Mouse (Mus musculus): ENCODE measurements around the gene Cdk5rap2. TPM values are rescaled to one million over a fixed set of nuclear protein-coding genes. Genes with fewer than 3 reads are reported as not detected.
A peak's percentile ranks its signal among the peaks of the same experiment; 100 is the strongest.

The Cdk5rap2 gene
- total and polyA plus RNA-seq, 2 experiments from 2014 or later, result 5.7 to 12.2 TPM

DNA sequence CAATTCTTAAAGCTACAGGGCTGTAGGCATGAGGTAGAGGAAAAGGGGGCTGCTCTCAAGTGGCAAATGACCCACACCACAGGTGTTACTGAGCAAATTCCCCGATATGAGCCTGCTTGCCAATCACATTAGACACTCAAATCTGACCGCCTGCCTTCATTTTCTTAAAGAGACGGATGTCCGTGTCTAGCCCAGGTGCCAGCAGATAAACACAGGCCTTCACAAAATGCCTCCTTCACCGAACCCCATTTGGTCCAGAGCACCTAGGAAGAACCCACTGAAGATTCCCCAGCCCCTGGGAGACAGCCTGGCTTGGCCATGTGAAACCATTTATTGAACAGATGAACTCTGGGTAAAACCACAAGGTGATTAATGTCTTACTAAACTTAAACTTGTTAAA, 13.5 kb downstream of the Cdk5rap2 start:
- no peaks in the 10 kb centered on the region for H3K9me3 ChIP-seq (ENCODE audit: low read length)
- H3K9ac ChIP-seq (replicated peaks; ENCODE audit: low read length, poor library complexity, severe bottlenecking), result no peak overlapping the region
- WGBS, result 96% methylated on average over 5 of the region's 5 CpGs
- H3K4me1 ChIP-seq (ENCODE audit: insufficient read depth, low read length), result no peaks in the 10 kb centered on the region
- no peaks in the 10 kb centered on the region for H3K27me3 ChIP-seq (ENCODE audit: insufficient read depth, low read length)
- H3K4me2 ChIP-seq (ENCODE audit: low read depth, low read length, poor library complexity, severe bottlenecking), result no peak overlapping the region
- no peak overlapping the region for H3K4me3 ChIP-seq (ENCODE audit: low read depth, low read length)
- TF ChIP-seq CTCF (IDR thresholded peaks at IDR 0.05), result no peak
- H3K27ac ChIP-seq (ENCODE audit: low read depth, low read length), result no peak overlapping the region
- DNase-seq (ENCODE audit: low spot score) (no peak), ATAC-seq (ENCODE audit: low FRiP score) (no peak)
- no peaks in the 10 kb centered on the region for H3K36me3 ChIP-seq (ENCODE audit: insufficient read depth, low read length)

DNA sequence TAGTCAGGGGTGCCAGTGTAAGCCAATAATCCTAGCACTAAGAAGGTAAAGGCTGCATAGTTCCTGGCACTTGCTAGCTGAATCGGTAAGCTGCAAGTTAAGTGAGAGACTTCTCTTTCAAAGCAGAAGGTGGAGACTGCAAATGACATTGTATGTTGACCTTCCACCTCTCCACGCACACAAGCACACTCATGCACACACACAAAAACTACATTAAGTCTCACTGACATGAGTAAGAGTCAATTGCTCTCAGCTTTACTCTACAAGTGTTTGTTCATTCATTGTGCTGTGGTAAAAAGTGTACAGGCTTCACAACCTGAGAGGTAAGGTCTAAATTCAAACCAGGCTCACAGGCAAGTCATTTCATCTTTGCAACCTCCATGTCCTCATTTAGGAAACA, 15.5 kb downstream of the Cdk5rap2 start:
- WGBS, result 88% methylated on average over 2 of the region's 2 CpGs
- Histone ChIP-seq H3K4me1 (ENCODE audit: insufficient read depth, low read length) (no peaks in the 10 kb centered on the region), H3K27ac (ENCODE audit: low read depth, low read length) (no peak overlapping the region), H3K4me2 (ENCODE audit: low read depth, low read length, poor library complexity, severe bottlenecking) (no peak overlapping the region), H3K27me3 (ENCODE audit: insufficient read depth, low read length) (no peaks in the 10 kb centered on the region), H3K4me3 (ENCODE audit: low read depth, low read length) (no peak overlapping the region), H3K36me3 (ENCODE audit: insufficient read depth, low read length) (no peaks in the 10 kb centered on the region), H3K9me3 (ENCODE audit: low read length) (no peaks in the 10 kb centered on the region), H3K9ac (replicated peaks; ENCODE audit: low read length, poor library complexity, severe bottlenecking) (no peak overlapping the region)
- TF ChIP-seq CTCF (IDR thresholded peaks at IDR 0.05), result no peak
- ATAC-seq (ENCODE audit: low FRiP score) (no peak), DNase-seq (ENCODE audit: low spot score) (no peak)

DNA sequence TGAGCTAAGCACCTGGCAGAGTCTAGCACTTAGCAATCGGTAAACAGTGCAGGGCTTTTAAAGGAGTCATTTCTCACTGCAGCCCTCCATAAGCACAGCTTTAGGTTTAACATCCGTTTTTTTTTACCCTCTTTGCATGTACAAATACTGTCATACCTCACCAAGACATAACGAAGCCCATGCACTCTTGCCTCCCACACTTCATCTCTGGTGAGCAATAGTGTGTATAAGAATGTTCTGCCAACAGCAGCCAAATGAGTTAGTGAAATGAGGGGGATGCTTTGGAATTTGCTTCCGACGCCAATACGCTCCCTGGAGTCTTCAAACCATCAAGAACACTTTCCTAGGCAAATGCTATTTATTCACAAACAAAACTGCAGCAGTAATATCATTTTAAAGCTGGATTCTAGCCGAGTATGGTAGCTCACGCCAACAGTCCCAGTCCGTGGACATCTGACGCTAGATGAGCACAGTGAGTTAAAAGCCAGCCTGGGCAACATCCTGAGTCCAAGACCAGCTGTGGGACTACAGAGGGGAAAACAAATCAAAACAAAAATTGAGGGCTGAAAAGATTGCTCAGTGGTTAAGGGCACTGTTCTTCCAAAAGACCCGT, 18.4 kb downstream of the Cdk5rap2 start:
- no peak overlapping the region for H3K27ac ChIP-seq (ENCODE audit: low read depth, low read length)
- no peak for DNase-seq (ENCODE audit: low spot score)
- WGBS, result 93% methylated on average over 11 of the region's 11 CpGs

DNA sequence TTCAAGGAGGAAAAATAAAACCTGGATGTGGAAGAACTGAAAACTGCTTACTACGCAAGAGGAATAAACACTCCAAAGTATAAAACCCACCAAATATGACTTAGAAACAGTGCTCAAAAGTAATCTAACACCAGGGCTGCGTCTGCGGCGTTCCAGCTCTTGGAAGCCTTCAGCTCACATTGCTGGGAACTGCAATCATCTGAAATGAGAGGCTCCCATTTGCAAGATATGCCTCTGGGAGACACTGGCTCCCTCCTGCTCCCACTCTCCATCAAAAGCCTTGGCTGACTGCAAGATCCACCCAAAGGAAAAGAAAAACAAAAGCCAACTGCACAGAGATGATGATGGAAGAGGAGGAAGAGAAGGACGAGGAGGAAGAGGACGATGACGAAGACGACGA, 19.2 kb downstream of the Cdk5rap2 start:
- no peak for DNase-seq (ENCODE audit: low spot score)
- ATAC-seq (ENCODE audit: low FRiP score), result no peak

More for the DNA sequence above, 18.4 kb downstream of the Cdk5rap2 start:
- no peaks in the 10 kb centered on the region for H3K27me3 ChIP-seq (ENCODE audit: insufficient read depth, low read length)
- no peaks in the 10 kb centered on the region for H3K9me3 ChIP-seq (ENCODE audit: low read length)
- H3K4me1 ChIP-seq (ENCODE audit: insufficient read depth, low read length), result no peaks in the 10 kb centered on the region
- no peak for ATAC-seq (ENCODE audit: low FRiP score)
- no peaks in the 10 kb centered on the region for H3K36me3 ChIP-seq (ENCODE audit: insufficient read depth, low read length)
- no peak overlapping the region for H3K4me3 ChIP-seq (ENCODE audit: low read depth, low read length)
- no peak for TF ChIP-seq CTCF (IDR thresholded peaks at IDR 0.05)
- H3K9ac ChIP-seq (replicated peaks; ENCODE audit: low read length, poor library complexity, severe bottlenecking), result no peak overlapping the region
- H3K4me2 ChIP-seq (ENCODE audit: low read depth, low read length, poor library complexity, severe bottlenecking), result no peak overlapping the region

DNA sequence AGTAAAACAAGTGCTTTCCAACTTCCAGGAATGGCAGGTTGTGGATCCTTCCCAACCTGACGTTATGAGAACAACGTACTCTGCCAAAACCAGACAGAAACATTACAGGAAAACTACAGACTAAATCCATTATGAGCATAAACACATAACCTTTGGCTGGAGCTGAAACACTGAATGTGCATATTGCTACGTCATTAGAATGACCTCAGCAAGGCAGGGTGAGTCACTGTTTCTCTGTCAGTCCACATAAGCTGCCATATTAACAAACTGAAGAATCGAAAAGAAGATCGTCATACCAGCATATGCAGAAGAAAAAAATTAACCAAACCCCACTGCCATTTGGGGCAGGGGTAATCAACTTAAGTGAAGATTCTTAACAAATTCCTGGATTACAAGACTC, 24.0 kb downstream of the Cdk5rap2 start:
- DNase-seq (ENCODE audit: low spot score) (no peak), ATAC-seq (ENCODE audit: low FRiP score) (no peak)
- no peak overlapping the region for H3K9ac ChIP-seq (replicated peaks; ENCODE audit: low read length, poor library complexity, severe bottlenecking)
- no peaks in the 10 kb centered on the region for H3K4me1 ChIP-seq (ENCODE audit: insufficient read depth, low read length)
- no peaks in the 10 kb centered on the region for H3K9me3 ChIP-seq (ENCODE audit: low read length)
- no peak overlapping the region for H3K4me3 ChIP-seq (ENCODE audit: low read depth, low read length)
- H3K27ac ChIP-seq (ENCODE audit: low read depth, low read length), result no peak overlapping the region
- WGBS, result 95% methylated on average over 5 of the region's 5 CpGs
- H3K27me3 ChIP-seq (ENCODE audit: insufficient read depth, low read length), result no peaks in the 10 kb centered on the region
- no peak for TF ChIP-seq CTCF (IDR thresholded peaks at IDR 0.05)
- H3K4me2 ChIP-seq (ENCODE audit: low read depth, low read length, poor library complexity, severe bottlenecking), result no peak overlapping the region
- H3K36me3 ChIP-seq (ENCODE audit: insufficient read depth, low read length), result no peaks in the 10 kb centered on the region

More for the DNA sequence above, 19.2 kb downstream of the Cdk5rap2 start:
- no peak for TF ChIP-seq CTCF (IDR thresholded peaks at IDR 0.05)
- Histone ChIP-seq H3K27ac (ENCODE audit: low read depth, low read length) (no peak overlapping the region), H3K9me3 (ENCODE audit: low read length) (no peaks in the 10 kb centered on the region), H3K4me1 (ENCODE audit: insufficient read depth, low read length) (no peaks in the 10 kb centered on the region), H3K36me3 (ENCODE audit: insufficient read depth, low read length) (no peaks in the 10 kb centered on the region), H3K4me2 (ENCODE audit: low read depth, low read length, poor library complexity, severe bottlenecking) (no peak overlapping the region), H3K9ac (replicated peaks; ENCODE audit: low read length, poor library complexity, severe bottlenecking) (no peak overlapping the region), H3K4me3 (ENCODE audit: low read depth, low read length) (no peak overlapping the region), H3K27me3 (ENCODE audit: insufficient read depth, low read length) (no peaks in the 10 kb centered on the region)
- 91% methylated on average over 9 of the region's 9 CpGs for WGBS

DNA sequence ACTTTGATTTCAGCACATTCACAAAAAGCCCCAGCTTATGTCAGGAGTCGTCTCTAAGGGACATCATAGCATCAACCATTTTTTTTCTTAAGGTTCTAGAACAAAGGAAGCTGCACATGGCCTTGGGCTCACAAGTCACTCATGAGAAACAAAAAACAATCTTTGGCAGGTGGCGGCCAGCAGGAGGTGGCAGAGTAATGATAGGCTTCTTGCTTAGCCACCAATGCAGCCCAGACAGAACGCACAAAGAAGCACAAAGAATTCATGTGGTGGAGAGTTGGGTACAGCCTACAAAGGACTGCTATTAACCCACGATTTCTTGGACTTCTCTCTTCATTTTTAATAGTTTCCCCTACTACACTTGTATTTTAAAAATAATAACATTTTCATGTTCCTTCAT, 32.9 kb downstream of the Cdk5rap2 start:
- H3K4me2 ChIP-seq (ENCODE audit: low read depth, low read length, poor library complexity, severe bottlenecking), result no peak overlapping the region
- H3K27me3 ChIP-seq (ENCODE audit: insufficient read depth, low read length), result no peaks in the 10 kb centered on the region
- peak; percentile 59 for DNase-seq (ENCODE audit: low spot score)
- H3K9me3 ChIP-seq (ENCODE audit: low read length), result no peaks in the 10 kb centered on the region
- H3K4me1 ChIP-seq (ENCODE audit: insufficient read depth, low read length), result no peaks in the 10 kb centered on the region
- peak; percentile 15 for TF ChIP-seq CTCF (IDR thresholded peaks at IDR 0.05)
- no peak for ATAC-seq (ENCODE audit: low FRiP score)
- 60% methylated on average over 4 of the region's 4 CpGs for WGBS
- no peaks in the 10 kb centered on the region for H3K36me3 ChIP-seq (ENCODE audit: insufficient read depth, low read length)
- no peak overlapping the region for H3K9ac ChIP-seq (replicated peaks; ENCODE audit: low read length, poor library complexity, severe bottlenecking)
- H3K4me3 ChIP-seq (ENCODE audit: low read depth, low read length), result no peak overlapping the region
- no peak overlapping the region for H3K27ac ChIP-seq (ENCODE audit: low read depth, low read length)

Data from midbrain, postnatal 0 days (tissue).